Mouse (Mus musculus): Measurements from ENCODE around the gene Tex19.2.
"Not testable (repeated sequence)": the region's sequence is repeated elsewhere in the genome, so short reads cannot be mapped to it uniquely, and the experiment has no call there.

Tex19.2 gene

DNA sequence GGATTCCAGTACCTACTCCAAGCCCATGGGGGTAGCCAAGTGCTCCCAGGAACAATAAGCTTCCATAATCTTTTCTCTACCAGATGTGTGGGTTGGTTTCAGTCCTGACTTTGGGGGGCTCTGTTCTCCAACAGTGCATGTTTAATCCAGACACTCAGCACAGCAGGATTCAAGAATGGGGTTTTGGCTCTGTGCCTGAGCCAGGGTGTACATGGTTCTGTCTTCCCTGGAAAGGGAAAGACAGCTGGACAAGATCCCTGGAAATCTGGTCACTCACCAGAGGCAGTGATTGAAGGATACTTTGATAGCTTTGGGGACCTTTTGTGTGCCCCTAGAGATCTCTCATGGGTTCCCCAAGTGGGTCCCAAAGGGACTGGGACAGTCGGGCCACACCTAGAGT, 6.9 kb downstream of the Tex19.2 start:
- no peak for DNase-seq (ENCODE audit: low read depth in 1 of 2, low spot score in 2 of 2)

DNA sequence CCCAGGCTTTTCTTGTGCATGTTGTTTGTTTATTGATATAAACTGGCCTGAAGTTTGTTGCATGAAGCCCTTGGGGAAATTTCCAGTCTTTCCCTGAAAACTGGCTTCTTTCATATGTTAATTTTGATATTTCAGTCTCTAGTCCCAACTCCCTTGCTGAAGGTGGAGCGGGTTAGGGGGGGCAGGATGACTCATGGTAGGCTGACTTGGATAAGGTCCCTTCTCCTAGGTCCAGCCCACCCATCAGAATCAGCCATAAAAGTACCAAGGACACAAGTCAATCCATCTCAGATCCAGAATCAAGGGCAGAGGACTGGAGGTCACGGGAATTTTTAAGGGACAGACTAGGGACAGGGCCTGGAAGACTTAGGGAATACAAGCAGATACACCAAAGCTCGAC, 7.4 kb downstream of the Tex19.2 start:
- DNase-seq (ENCODE audit: low read depth in 1 of 2, low spot score in 2 of 2), result no peak

DNA sequence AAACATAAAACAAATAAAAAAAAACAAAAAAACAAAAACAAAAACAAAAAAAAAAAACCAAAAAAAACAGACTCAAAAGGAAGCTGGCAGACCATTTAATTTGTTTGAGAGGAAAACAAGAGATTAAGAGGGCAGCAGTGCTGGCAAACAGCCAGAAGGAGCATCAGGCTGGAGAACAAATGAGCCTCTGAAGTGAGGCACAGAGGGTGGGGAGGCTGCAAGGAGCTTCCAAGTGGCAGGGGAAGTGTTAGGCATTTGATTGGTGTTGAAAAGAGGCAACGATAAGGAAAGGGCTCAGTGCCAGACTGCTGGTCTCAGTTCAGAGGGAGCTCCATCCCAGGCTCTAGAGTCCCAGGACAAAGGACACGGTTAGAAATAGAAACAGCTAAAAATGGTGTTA, 8.5 kb downstream of the Tex19.2 start:
- no peak for DNase-seq (ENCODE audit: low read depth in 1 of 2, low spot score in 2 of 2)

DNA sequence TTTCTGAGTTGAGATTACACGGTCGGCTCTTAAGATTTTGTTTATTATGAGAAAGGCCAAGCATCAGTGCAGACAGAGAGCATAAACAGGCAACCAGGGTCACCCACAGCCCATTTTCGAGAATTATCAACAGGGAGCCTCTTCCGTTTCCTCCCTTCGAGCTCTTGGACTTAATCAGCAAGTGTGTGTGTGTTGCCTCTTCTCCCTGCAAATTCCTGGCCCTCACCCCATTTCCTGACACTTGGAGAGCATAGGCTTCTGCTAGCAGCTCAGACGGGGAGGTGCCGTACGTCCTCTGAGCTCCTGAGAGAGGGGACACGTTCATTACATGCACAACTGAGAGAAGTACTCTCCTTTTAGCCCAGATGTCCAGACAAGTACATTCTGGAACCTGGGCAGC, 10.4 kb downstream of the Tex19.2 start:
- DNase-seq (ENCODE audit: low read depth in 1 of 2, low spot score in 2 of 2), result no peak

DNA sequence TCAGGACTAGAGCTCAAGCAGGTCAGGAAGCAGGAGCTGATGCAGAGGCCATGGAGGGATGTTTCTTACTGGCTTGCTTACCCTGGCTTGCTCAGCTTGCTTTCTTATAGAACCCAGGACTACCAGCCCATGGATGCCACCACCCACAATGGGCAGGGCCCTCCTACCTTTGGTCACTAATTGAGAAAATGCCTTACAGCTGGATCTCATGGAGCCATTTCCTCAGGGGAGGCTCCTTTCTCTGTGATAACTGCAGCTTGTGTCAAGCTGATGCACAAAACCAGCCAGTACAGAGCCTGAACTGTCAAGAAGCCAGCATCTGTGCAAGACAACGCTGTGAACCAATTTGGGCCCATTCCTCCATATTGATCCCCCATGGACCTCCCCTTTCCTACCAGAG, 11.2 kb downstream of the Tex19.2 start:
- not testable (repeated sequence) for DNase-seq (ENCODE audit: low read depth in 1 of 2, low spot score in 2 of 2)

DNA sequence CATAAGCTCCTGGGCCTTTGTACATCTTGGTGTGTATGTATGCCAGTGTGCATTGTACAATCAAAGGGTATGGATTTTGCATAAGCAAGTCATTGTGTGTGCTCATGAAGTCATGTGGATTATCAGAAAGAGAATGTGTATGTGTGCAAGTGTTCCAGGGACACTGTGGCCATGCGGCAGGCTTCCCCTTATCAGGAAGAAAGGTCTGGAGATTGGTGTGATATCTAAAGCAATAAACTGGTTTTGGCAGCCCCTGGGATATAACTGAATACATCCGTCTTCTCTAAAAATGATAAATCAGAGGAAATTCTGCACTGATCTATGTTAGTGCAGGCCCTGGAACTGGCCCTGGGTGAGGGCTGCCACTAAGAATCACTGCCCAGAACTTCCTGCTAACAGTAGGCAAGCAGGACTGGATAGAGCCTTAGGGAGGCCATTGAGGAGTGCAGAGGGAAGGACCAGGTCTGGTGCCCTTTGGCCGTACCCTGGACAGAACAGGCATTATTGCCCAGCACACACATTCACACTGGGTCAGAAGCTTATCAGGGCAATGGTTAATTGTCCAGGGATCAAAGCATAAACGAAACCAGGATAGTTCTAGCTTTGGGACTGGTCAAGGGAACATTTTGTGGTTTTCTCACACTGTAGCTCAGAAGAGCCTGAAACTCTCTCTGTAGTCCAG, 17.2 kb downstream of the Tex19.2 start:
- no peak for DNase-seq (ENCODE audit: low read depth in 1 of 2, low spot score in 2 of 2)

DNA sequence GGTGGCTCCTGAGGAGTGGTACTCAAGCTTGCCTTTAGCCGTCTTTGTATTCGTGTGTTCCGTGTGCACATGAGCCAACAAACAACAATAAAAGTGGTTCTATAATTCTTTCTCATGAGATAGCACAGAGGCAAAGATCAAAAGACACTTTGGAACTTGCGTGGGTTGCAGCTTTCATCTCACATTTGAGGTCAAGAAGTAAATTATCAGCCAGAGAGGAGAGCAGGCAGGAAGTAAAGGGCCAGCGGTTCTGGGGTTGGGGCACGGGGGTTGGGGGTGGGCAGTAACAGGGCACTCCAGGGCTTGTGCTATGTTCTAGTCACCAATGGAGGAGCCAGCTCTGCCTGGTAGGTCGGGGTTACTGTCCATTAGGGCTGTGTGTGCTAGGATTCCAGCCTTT, 17.8 kb downstream of the Tex19.2 start:
- no peak for DNase-seq (ENCODE audit: low read depth in 1 of 2, low spot score in 2 of 2)

DNA sequence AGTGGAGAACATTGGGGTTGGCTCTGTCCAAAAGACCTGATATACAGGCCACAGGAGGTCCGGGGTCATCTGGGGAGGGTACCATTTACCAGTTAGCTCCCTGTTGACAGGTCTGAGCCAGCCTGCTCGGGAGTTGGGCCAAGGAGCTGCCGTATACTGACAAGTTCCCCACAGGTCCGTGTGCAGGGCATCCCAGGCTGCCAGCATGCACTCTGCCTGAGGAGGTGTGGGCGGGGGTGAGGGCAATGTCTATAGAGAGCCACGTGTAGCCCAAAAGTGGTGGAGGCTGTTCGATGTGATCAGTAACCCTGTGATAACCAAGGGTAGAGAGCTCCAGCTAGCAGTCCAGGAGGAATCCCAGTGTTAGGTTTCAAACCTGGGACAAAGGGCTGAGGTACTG, 18.7 kb downstream of the Tex19.2 start:
- no peak for DNase-seq (ENCODE audit: low read depth in 1 of 2, low spot score in 2 of 2)

DNA sequence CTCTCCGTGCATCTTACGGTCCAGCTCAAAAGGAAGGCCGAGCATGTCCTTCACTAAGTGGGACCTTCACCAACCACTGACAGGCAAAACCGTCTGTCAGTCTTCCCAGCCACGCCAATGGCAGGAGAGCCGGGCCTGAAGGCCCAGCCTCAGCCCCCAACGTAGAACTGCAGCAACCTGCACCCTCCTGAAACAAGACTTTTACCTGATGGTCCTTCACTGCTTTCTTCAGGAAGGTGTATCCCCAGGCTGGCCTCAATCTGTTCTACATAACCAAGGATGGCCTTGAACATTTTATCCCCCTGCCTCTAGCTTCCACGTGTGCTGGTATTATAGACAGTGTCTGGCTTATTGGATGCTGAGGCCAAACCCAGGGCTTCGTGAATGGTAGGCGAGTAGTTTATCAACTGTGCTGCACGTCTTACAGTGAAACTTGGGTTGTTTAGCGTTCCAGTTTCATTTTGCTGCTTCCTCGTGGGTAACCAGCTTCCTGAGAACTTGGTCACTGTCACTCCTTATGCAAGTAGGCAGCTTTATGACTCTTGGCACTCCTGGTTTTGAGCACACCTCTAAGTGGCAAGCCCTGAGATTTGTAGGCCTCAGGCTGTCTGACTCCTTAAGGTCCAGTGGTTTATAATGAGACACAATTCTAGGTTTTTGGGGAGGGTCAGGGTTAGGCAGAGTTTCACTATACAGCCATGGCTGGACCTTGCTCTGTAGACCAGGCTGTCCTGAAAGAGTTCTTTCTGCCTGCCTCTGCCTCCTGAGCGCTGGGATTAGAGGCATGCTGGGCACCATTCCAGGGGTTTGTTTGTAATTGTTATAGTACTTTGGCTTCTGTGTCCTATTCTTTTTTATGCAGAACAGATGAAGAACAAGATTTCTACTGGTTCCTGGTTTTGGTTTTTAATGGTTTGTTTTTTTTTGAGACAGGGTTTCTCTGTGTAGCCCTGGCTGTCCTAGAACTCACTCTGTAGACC, 25.6 kb downstream of the Tex19.2 start:
- DNase-seq (ENCODE audit: low read depth in 1 of 2, low spot score in 2 of 2), result no peak

DNA sequence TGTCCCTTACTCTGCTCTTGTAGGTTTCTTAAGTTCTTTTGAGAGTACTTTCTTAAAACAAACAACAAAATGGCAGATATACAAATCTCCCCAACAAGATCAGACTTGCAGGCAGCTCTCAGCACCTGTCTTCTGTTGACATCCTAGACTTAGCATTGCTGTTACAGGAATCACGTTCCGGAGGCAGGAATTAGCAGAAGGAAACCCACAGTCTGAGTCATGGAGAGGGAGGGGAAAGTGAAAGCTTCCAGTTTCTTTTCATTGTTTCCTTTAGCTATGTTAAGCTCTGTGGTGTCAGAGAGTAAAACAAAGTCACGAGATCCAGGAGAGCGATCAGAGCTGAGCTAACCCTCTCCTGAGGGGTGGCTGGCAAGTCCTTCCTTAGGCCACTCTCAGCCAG, 27.5 kb downstream of the Tex19.2 start:
- DNase-seq (ENCODE audit: low read depth in 1 of 2, low spot score in 2 of 2), result no peak

DNA sequence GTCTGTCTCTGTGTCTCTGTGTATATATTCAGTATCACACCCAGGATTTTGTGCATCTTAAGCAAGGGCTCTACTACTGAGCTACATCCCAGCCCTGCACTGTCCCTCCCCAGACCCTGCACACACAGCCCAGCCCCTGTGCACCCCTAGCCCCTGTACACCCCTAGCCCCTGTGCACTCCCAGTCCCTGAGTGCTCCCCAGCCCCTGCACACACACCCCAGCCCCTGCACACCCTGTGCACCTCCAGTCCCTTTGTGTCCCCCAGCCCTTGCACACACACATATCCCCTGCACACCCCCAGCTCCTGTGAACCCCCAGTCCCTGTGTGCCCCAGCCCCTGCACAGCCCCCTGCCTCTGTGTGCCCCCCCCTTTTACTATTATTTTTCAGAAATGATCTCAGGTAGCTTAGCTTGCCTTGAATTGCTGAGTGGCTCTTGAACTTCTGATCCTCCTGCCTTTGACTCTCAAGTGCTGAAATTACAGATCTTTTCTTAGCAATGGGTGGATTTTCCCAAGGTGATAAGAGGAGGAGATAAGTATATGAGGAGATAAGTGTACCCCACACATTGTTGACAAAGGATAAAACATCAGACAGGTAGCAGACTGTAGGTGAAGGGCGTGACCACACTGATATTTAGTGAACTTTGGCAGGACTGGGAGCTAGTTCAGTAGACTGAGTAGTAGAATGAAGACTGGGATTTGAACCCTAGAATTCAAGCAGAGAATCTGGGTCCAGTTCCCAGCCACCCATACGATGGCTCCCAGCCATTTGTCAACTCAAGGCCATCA, 28.5 kb downstream of the Tex19.2 start:
- no peak for DNase-seq (ENCODE audit: low read depth in 1 of 2, low spot score in 2 of 2)

DNA sequence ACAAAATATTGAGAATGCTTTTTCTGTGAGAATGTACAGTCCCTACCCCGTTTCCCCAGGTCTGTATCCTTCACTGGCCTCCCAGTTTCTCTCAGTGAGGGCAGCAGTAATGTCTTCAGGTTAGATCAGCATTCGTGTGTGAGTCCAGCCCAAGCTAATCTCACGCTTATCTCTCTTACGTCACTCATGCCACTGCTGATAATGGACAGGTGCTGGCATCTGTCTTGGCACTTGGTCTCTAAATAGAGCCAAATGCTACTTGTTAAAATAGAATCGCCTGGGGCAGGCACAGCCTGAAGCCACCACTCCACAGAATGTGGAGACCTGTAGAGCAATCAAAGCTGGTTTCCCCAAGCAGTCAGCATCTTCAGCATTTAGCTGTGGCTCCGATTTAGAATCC, 29.5 kb downstream of the Tex19.2 start:
- DNase-seq (ENCODE audit: low read depth in 1 of 2, low spot score in 2 of 2), result no peak

DNA sequence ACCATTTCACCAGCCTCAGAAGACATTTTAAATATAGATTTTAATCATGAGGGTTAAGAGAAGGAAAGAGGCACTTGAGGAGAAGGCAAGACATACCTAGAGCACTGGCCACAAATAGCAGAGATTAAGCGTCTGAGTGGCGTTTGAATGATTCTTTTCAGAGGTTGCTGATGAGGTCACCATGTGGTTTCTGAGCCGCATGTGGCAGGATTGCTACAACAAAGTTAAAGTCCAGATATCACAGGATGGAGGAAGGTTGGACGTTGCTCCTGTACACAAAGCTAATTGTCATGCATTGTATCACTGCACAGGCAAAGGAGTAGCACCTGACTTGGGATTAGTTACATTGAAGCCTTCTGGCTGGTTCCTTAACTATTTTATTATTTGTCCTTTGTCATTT, 32.2 kb downstream of the Tex19.2 start:
- DNase-seq (ENCODE audit: low read depth in 1 of 2, low spot score in 2 of 2), result no peak

DNA sequence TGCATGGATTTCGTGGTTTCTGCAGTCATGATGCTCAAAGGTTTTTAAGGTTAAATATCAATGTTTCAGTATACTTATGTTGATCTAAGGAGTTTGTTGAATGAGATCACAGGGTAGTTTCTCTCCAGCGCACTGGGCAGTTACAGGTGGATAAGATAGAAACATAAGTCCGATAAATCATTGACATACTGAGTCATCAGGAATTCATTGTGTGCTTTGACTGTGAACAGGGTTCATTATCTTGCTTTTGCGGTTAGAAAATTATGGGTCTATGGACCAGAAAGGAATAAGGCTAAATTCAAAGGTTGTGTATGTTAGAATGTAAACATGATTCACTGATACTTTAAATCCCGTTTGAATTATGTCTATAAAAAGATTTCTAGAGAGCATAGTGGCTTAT, 33.3 kb downstream of the Tex19.2 start:
- DNase-seq (ENCODE audit: low read depth in 1 of 2, low spot score in 2 of 2), result no peak

DNA sequence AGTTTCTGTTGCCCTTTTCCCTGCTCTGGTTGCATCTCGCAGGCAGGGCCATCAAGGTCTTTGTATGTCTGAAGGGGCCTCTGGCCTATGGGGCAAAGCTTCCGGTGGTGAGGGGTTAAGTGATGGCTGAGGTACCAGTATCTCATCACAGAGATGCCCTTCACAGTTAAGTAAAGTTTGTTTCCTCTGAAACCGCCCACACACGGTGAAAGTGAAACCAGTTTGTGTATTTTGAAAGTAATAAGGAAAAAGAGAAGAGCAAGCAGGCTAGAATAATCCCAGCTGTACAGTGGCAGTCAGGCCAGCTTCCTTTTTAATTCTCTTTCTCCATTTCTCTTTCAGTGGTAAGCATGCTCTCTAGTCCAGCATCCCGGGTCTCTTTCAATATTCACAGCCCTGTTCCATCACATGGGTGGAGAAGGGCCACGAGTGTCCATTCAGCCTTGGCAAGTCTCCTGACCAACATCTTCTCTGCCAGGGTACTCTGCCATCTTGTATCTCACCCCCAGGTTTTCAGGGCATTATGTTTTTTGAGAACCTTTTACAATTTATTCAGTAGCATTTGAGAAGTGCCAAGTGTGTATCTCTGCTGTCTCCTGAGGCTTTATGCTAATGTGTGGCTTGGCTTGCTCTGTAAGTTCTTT, 35.5 kb downstream of the Tex19.2 start:
- peak; percentile 20 to 33 for DNase-seq (ENCODE audit: low read depth in 1 of 2, low spot score in 2 of 2)

DNA sequence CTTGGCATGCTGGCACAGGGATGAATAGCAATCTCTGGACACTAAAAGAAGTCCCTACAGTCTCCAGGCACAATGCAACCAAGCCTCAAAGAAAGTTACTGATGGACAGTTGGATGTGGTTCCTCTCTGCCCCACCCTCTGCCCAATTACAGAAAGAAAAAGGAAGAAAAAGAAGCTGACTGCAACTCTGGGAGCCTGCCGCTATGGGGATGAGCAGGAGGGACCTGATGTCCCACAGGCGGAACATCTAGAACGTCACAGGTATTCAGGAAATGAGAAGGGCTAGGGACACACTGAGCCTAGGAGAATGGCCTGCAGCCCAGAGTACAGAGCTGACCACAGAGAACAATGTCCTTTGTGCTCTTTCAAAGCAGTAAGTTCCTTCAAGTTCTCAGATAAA, 36.2 kb downstream of the Tex19.2 start:
- DNase-seq (ENCODE audit: low read depth in 1 of 2, low spot score in 2 of 2), result peak in 1 of 2 experiments; percentile 9

DNA sequence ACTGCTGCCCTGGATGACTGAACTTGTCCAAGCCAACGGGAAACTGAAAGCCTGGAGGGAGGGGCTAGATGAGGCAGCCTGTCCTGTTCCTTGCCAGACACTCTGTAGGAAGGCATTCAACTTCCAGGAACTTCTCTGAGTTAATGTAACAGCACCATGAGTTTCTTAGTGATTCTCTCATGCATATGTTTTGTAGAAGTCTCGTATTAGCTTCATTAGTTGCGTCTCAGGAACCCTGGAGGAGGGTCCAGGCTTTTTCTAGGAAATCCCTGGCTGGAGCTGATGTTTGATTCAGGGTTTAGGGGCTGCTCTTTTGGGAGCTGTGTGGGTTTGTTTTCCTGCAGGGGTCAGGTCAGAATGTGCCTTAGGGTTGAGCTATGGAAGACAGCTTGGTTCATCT, 37.4 kb downstream of the Tex19.2 start, which contains the start of gene Sectm1a:
Sectm1a (minus strand) TSS at position 101 of the 400 bp plus-strand sequence.
- no peak for DNase-seq (ENCODE audit: low read depth in 1 of 2, low spot score in 2 of 2)

DNA sequence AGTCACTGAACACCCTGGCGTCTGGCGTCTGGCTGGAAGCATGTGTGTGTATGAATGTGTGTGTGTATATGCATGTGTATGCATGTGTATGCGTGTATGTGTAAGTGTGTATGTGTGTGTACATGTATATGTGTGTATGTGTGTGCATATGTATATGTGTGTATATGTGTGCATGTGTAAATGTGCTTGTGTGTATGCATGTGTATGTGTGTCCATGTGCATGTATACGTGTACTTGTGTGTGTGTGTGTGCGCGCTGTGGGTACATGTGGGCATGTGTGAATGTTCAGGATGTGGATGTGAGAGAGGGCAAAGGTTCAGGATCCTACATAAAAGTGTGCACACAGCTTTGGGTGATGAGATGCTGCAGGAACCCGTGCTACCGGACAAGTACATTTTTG, 38.1 kb downstream of the Tex19.2 start:
- DNase-seq (ENCODE audit: low read depth in 1 of 2, low spot score in 2 of 2), result no peak

DNA sequence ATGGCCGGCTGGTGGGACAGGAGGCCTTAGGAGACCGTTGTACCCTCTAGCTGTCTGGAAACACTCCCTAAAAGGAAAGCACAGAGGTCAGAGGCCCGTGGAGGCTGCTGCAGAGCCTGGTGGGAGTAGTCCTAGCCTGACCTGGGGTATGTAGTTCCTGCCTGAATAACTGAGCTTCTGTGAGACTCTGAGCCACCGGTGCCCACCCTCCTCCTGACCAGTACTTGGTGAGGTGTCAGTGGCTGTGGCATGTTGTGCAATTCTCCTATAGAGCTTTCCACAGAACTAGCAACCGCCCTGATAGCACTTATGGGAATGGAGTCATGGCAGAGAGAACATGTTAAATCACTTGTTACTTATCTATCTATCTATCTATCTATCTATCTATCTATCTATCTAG, 42.8 kb downstream of the Tex19.2 start:
- no peak for DNase-seq (ENCODE audit: low read depth in 1 of 2, low spot score in 2 of 2)

DNA sequence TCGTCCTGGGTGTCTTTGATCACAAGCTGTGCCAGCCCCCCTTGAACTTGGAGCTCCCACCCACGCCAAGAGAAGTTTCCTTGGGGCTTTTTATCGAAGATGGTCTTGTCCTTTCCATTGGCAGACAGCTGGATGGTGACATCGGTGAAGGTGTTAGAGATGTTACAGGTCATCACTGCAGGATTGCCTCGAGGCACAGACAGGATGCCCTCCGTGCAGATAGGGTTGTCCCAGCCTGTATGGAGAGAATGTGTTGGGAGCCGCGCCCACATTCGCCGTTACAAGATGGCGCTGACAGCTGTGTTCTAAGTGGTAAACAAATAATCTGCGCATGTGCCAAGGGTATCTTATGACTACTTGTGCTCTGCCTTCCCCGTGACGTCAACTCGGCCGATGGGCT, 48.8 kb downstream of the Tex19.2 start:
- not testable (repeated sequence) for DNase-seq (ENCODE audit: low read depth in 1 of 2, low spot score in 2 of 2)

DNA sequence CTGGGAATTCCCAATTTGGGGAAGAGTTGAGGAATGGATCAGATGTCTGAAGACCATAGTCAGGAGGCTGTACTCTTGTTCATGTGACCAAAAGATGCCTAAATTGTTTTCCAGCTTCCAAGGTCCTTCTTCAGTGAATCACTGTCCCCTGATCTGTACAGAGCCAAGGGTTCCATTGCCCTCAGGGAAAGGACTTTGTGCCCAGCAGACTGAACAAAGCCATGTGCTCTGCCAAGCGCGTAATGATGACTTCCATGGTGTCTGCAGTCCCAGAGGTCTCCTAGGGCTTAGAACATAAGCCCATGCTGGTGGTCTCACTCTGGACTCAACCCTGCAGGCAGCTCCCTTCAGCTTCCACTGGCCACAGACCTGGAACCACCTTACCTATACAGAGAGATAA, 50.6 kb downstream of the Tex19.2 start:
- no peak for DNase-seq (ENCODE audit: low read depth in 1 of 2, low spot score in 2 of 2)

All from monocyte, adult 2 months (primary cell).